Mouse (Mus musculus): ENCODE results near the gene Clic1.

GRCm38 (mm10) chr17:35103221-35103690 lies 53.5 kb downstream of the Clic1 start:
- TF ChIP-seq POLR2A (IDR thresholded peaks at IDR 0.05; ENCODE audit: low read depth, low read length) (no peak), CTCF (conservative IDR thresholded peaks at IDR 0.05 in 1 of 2, IDR thresholded peaks at IDR 0.05 in 1 of 2; ENCODE audit: low read depth in 2 of 2, low read length in 2 of 2) (no peak), CHD1 (IDR thresholded peaks at IDR 0.05; ENCODE audit: low read depth, low read length) (no peak), RCOR1 (conservative IDR thresholded peaks at IDR 0.05; ENCODE audit: low read depth, low read length) (no peak), CHD2 (IDR thresholded peaks at IDR 0.05; ENCODE audit: low read length) (no peak), PAX5 (IDR thresholded peaks at IDR 0.05; ENCODE audit: low read length) (no peak), USF2 (conservative IDR thresholded peaks at IDR 0.05; ENCODE audit: low read depth, low read length) (no peak), BHLHE40 (IDR thresholded peaks at IDR 0.05; ENCODE audit: low read depth, low read length) (no peak), MAX (IDR thresholded peaks at IDR 0.05; ENCODE audit: low read length) (no peak)
